Mouse (Mus musculus): ENCODE measurements at regions not wholly inside any gene's neighbourhood (a gene's known extent, or its start where the extent isn't known, plus 50 kb on each side); places are given as distances from the start of the nearest gene placed in this dataset.

- TF ChIP-seq CTCF (IDR thresholded peaks at IDR 0.05; ENCODE audit: borderline replicate concordance, insufficient read depth, low read depth, low read length): no peak
- no peak for TF ChIP-seq POLR2A (IDR thresholded peaks at IDR 0.05; ENCODE audit: borderline replicate concordance, insufficient read depth, low read length)
These were observed 268.8 kb upstream of the Acvr2a start for GRCm38 (mm10) chr2:48545072-48545471.
